Mouse (Mus musculus): ENCODE measurements around the gene Ppil1.

DNA sequence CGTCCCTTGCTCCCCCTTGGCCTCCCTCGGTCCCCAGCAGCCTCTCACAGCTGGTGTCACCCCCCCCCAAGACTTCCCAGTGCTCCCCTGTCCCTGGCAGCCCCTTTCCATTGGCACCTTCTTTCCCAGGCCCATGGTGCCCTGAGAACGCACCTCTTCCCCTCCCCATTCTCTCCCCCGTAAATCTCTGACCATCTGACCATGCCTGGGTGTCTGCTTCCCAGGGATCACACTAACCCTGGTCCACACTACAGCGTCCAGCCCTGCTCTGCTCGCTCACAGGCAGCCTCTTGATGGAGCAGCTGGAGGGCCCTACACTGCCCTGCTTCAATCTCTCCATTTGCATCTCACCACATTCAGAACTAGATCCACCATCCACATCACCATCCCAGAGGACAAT is 7.5 kb downstream of the Ppil1 start:
- TF ChIP-seq CTCF (IDR thresholded peaks at IDR 0.05; ENCODE audit: insufficient read depth, low read depth, low read length) (no peak), POLR2A (IDR thresholded peaks at IDR 0.05; ENCODE audit: insufficient read depth, low read depth, low read length) (no peak)
